In genomic region chr2:53125998-53126397, GRCm38 (mm10) we compare ENCODE assay signal across 9 mouse cellular contexts.
DNase-seq lines count a peak whose midpoint lies in the region; ATAC-seq and TF ChIP-seq lines count a peak whose summit lies in the region.
"Had no signal": no experiment of that assay in that cellular context is flagged by ENCODE, and none has a peak within 500 bp of the region (broad histone marks: within the 10 kb centered on the region; RNA-seq: fewer than 3 reads in every experiment).

No protein-coding gene starts in this region.

- 0 out of 2 replicates have a peak, but pooled peaks have one; percentile 17 for TF ChIP-seq CTCF in liver, adult 2 months (IDR thresholded peaks at IDR 0.05; ENCODE audit: low read depth, low read length)
- peak; percentile 34 for TF ChIP-seq CTCF in ES-Bruce4 (IDR thresholded peaks at IDR 0.05; ENCODE audit: low read depth, low read length)

- H3K4me3 ChIP-seq in embryonic facial prominence, embryonic 11.5 days (ENCODE audit: low read depth, low read length): no peak overlapping the region
- H3K4me3 ChIP-seq in embryonic facial prominence, embryonic 10.5 days: no peak overlapping the region
- no peak overlapping the region for H3K4me3 ChIP-seq in liver, adult 2 months (ENCODE audit: insufficient read depth, low read depth, low read length)
- H3K4me3 ChIP-seq in ES-Bruce4 (ENCODE audit: low read depth, low read length): no peak overlapping the region
- no peak overlapping the region for H3K4me3 ChIP-seq in embryonic facial prominence, embryonic 14.5 days (ENCODE audit: low read depth, low read length)

- H3K27ac ChIP-seq in embryonic facial prominence, embryonic 11.5 days (replicated peaks; ENCODE audit: low read depth, low read length): no peak overlapping the region
- H3K27ac ChIP-seq in embryonic facial prominence, embryonic 10.5 days (replicated peaks): no peak overlapping the region
- no peak overlapping the region for H3K27ac ChIP-seq in liver, adult 2 months (replicated peaks; ENCODE audit: insufficient read depth, low read depth, low read length)
- no peak overlapping the region for H3K27ac ChIP-seq in ES-Bruce4 (ENCODE audit: insufficient read depth, low read length)
- H3K27ac ChIP-seq in embryonic facial prominence, embryonic 14.5 days (replicated peaks; ENCODE audit: low read depth, low read length): no peak overlapping the region

- no peak overlapping the region for H3K9ac ChIP-seq in embryonic facial prominence, embryonic 11.5 days (replicated peaks; ENCODE audit: low read length)
- H3K9ac ChIP-seq in liver, adult 2 months (ENCODE audit: low read depth, low read length): no peak overlapping the region
- no peak overlapping the region for H3K9ac ChIP-seq in ES-Bruce4 (ENCODE audit: low read depth, poor library complexity, severe bottlenecking)
- H3K9ac ChIP-seq in embryonic facial prominence, embryonic 14.5 days (ENCODE audit: low read depth, low read length): no peak overlapping the region

- no peaks in the 10 kb centered on the region for H3K4me1 ChIP-seq in embryonic facial prominence, embryonic 11.5 days (ENCODE audit: control insufficient read depth, insufficient read depth, low read length)
- no peaks in the 10 kb centered on the region for H3K4me1 ChIP-seq in embryonic facial prominence, embryonic 10.5 days
- H3K4me1 ChIP-seq in liver, adult 2 months (ENCODE audit: control insufficient read depth, insufficient read depth, low read length): no peaks in the 10 kb centered on the region
- no peaks in the 10 kb centered on the region for H3K4me1 ChIP-seq in ES-Bruce4 (ENCODE audit: control insufficient read depth, insufficient read depth, low read length)
- H3K4me1 ChIP-seq in embryonic facial prominence, embryonic 14.5 days (ENCODE audit: control insufficient read depth, insufficient read depth, low read length): no peaks in the 10 kb centered on the region

- TF ChIP-seq POLR2A in liver, adult 2 months (IDR thresholded peaks at IDR 0.05; ENCODE audit: extremely low read depth, insufficient read depth, low read length): no peak
- TF ChIP-seq POLR2A in ES-Bruce4 (IDR thresholded peaks at IDR 0.05; ENCODE audit: insufficient read depth, low read length): no peak

- no peak overlapping the region for H3K4me2 ChIP-seq in embryonic facial prominence, embryonic 11.5 days (ENCODE audit: low read depth, low read length)
- no peak overlapping the region for H3K4me2 ChIP-seq in embryonic facial prominence, embryonic 14.5 days (ENCODE audit: low read depth, low read length)

- H3K36me3 ChIP-seq in embryonic facial prominence, embryonic 11.5 days (replicated peaks; ENCODE audit: control insufficient read depth, insufficient read depth, low read depth, low read length): peaks cover 5% of the 10 kb centered on the region
- H3K36me3 ChIP-seq in embryonic facial prominence, embryonic 10.5 days (replicated peaks): peaks cover 71% of the 10 kb centered on the region
- peaks cover 9% of the 10 kb centered on the region; the same call in 1 of the 2 replicates for H3K36me3 ChIP-seq in liver, adult 2 months (ENCODE audit: control insufficient read depth, insufficient read depth, low read length)
- no peaks in the 10 kb centered on the region for H3K36me3 ChIP-seq in ES-Bruce4 (ENCODE audit: control insufficient read depth, insufficient read depth, low read length, poor library complexity, severe bottlenecking)
- peaks cover 60% of the 10 kb centered on the region for H3K36me3 ChIP-seq in embryonic facial prominence, embryonic 14.5 days (ENCODE audit: control insufficient read depth, insufficient read depth, low read length)

- 89% methylated on average over 3 of the region's 3 CpGs for WGBS in embryonic facial prominence, embryonic 11.5 days
- 86% methylated on average over 3 of the region's 3 CpGs for WGBS in embryonic facial prominence, embryonic 10.5 days
- WGBS in liver, adult 2 months: 93% methylated on average over 3 of the region's 3 CpGs
- WGBS in embryonic facial prominence, embryonic 14.5 days: 86% methylated on average over 3 of the region's 3 CpGs

- no peak for TF ChIP-seq EP300 in ES-Bruce4 (IDR thresholded peaks at IDR 0.05; ENCODE audit: insufficient read depth, low read depth, low read length)

- no peaks in the 10 kb centered on the region for H3K27me3 ChIP-seq in embryonic facial prominence, embryonic 11.5 days (ENCODE audit: control insufficient read depth, insufficient read depth, low read length)
- no peaks in the 10 kb centered on the region for H3K27me3 ChIP-seq in embryonic facial prominence, embryonic 10.5 days (replicated peaks; ENCODE audit: low read depth, poor library complexity, severe bottlenecking)
- no peaks in the 10 kb centered on the region for H3K27me3 ChIP-seq in liver, adult 2 months (ENCODE audit: control insufficient read depth, insufficient read depth, low read length)
- no peaks in the 10 kb centered on the region for H3K27me3 ChIP-seq in ES-Bruce4 (ENCODE audit: control insufficient read depth, insufficient read depth, low read length, poor library complexity, severe bottlenecking)
- H3K27me3 ChIP-seq in embryonic facial prominence, embryonic 14.5 days (replicated peaks; ENCODE audit: control insufficient read depth, insufficient read depth, low read length): no peaks in the 10 kb centered on the region

- peak; percentile 8 for DNase-seq in embryonic facial prominence, embryonic 11.5 days (ENCODE audit: low spot score)
- DNase-seq in embryonic facial prominence, embryonic 10.5 days (ENCODE audit: low spot score): no peak
- no peak for DNase-seq in liver, adult 2 months (ENCODE audit: extremely low read depth, low read depth, low spot score)
- DNase-seq in liver: no peak
- peak; percentile 14 for DNase-seq in embryonic facial prominence, embryonic 14.5 days (ENCODE audit: low spot score)
- DNase-seq in frontal cortex, postnatal 25 days (ENCODE audit: low spot score in 2 of 2): no peak
- no peak for DNase-seq in gastrocnemius, adult 18-20 months (ENCODE audit: low spot score)
- DNase-seq: adrenal gland, postnatal 25 days had no signal

- no peak for ATAC-seq in embryonic facial prominence, embryonic 11.5 days (replicated peaks; ENCODE audit: insufficient number of reproducible peaks, low FRiP score, low TSS enrichment, low read depth)
- no peak for ATAC-seq in embryonic facial prominence, embryonic 14.5 days (ENCODE audit: low read depth)

- no peaks in the 10 kb centered on the region for H3K79me2 ChIP-seq in liver, adult 2 months (ENCODE audit: control insufficient read depth, insufficient read depth, low read length)

- no peaks in the 10 kb centered on the region for H3K9me3 ChIP-seq in embryonic facial prominence, embryonic 11.5 days (replicated peaks; ENCODE audit: control insufficient read depth, low read length)
- no peaks in the 10 kb centered on the region for H3K9me3 ChIP-seq in embryonic facial prominence, embryonic 10.5 days
- H3K9me3 ChIP-seq in ES-Bruce4 (replicated peaks; ENCODE audit: control insufficient read depth, insufficient read depth, low read length, poor library complexity, severe bottlenecking): no peaks in the 10 kb centered on the region
- no peaks in the 10 kb centered on the region for H3K9me3 ChIP-seq in embryonic facial prominence, embryonic 14.5 days (ENCODE audit: control insufficient read depth, low read length)

Comparison
In these comparisons a context has a peak if more than half of its experiments do, and no peak if none do; other contexts are left out.
1. DNase-seq: peak in embryonic facial prominence, embryonic 11.5 days (single experiment) and embryonic facial prominence, embryonic 14.5 days (single experiment); none in embryonic facial prominence, embryonic 10.5 days (single experiment), liver, adult 2 months (single experiment), liver (single experiment), frontal cortex, postnatal 25 days (0 of 2) and gastrocnemius, adult 18-20 months (single experiment).